ENCODE assay signal across 11 mouse cellular contexts in the genomic region with DNA sequence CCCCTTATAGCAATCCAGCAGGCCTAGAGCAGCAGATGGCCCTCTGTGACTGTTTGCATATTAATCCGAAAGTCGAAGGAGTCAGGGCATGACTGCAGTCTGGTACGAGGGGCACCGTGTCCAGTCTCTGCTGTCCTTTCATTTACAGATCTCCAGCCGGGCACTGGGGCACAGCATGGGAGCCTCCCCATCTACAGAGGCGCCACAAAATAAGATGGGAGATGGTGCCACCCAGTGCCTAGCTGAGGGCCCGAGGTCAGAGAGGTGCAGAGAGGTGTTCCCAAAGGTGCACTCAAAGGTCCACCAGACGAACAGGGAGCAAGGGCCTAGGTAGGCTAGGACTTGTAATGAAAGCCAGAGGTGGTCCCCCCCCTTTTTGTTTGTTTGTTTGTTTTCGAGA. TPM values are rescaled to one million over a fixed set of nuclear protein-coding genes. Genes with fewer than 3 reads are reported as not detected.
A peak's percentile ranks its signal among the peaks of the same experiment; 100 is the strongest.
DNase-seq lines count a peak whose midpoint lies in the region; ATAC-seq and TF ChIP-seq lines count a peak whose summit lies in the region.
"Had no signal": no experiment of that assay in that cellular context is flagged by ENCODE, and none has a peak within 500 bp of the region (broad histone marks: within the 10 kb centered on the region; RNA-seq: fewer than 3 reads in every experiment).

No protein-coding gene starts in this region.

- no peak for TF ChIP-seq EP300 in liver, embryonic 14.5 days (IDR thresholded peaks at IDR 0.05; ENCODE audit: low read depth)

- H3K36me3 ChIP-seq in lung, embryonic 15.5 days, result no peaks in the 10 kb centered on the region
- H3K36me3 ChIP-seq in liver, embryonic 14.5 days (replicated peaks; ENCODE audit: control insufficient read depth, insufficient read depth, low read depth), result peaks cover 16% of the 10 kb centered on the region

- DNase-seq in heart, adult 11 months, result peak; percentile 94
- DNase-seq in heart, postnatal 10 days, result no peak
- DNase-seq in lung, postnatal 36 days, result no peak
- DNase-seq in liver, embryonic 14.5 days (ENCODE audit: low read depth in 3 of 3, low spot score in 3 of 3), result no peak
- no peak for DNase-seq in adrenal gland, postnatal 10 days
- DNase-seq: cerebellum, postnatal 36 days had no signal

- 70% methylated on average over 9 of the region's 9 CpGs for WGBS in lung, embryonic 15.5 days
- 31% methylated on average over 9 of the region's 9 CpGs for WGBS in liver, embryonic 14.5 days (ENCODE audit: insufficient replicate concordance)

- intact Hi-C loops in heart, postnatal 10 days (cut with DNase I), result no loop called here

- no peaks in the 10 kb centered on the region for H3K27me3 ChIP-seq in lung, embryonic 15.5 days
- H3K27me3 ChIP-seq in liver, embryonic 14.5 days (ENCODE audit: control insufficient read depth, insufficient read depth, low read length), result no peaks in the 10 kb centered on the region

- H3K4me3 ChIP-seq in lung, embryonic 15.5 days, result no peak overlapping the region
- peak overlapping the region; percentile 96 for H3K4me3 ChIP-seq in brown adipose tissue, adult 24 weeks (ENCODE audit: insufficient read depth, low read depth, low read length)
- H3K4me3 ChIP-seq in liver, embryonic 14.5 days (ENCODE audit: insufficient read depth in 1 of 2, low read depth in 2 of 2, low read length in 2 of 2), result peak overlapping the region; percentile 84 to 96

- peak; percentile 31 for TF ChIP-seq CTCF in liver, embryonic 14.5 days (IDR thresholded peaks at IDR 0.05; ENCODE audit: low read depth)

- H3K4me1 ChIP-seq in lung, embryonic 15.5 days, result peaks cover 66% of the 10 kb centered on the region
- H3K4me1 ChIP-seq in brown adipose tissue, adult 24 weeks (ENCODE audit: control insufficient read depth, insufficient read depth, insufficient read length, low read length), result peaks cover 66% of the 10 kb centered on the region
- peaks cover 80 to 84% of the 10 kb centered on the region in 2 experiments for H3K4me1 ChIP-seq in liver, embryonic 14.5 days (replicated peaks; ENCODE audit: control insufficient read depth in 2 of 2, insufficient read depth in 2 of 2, low read length in 1 of 2)

- H3K27ac ChIP-seq in lung, embryonic 15.5 days, result peak overlapping the region; percentile 81
- peak overlapping the region; percentile 96 for H3K27ac ChIP-seq in brown adipose tissue, adult 24 weeks (replicated peaks; ENCODE audit: low read depth, low read length)
- peak overlapping the region; percentile 99 for H3K27ac ChIP-seq in liver, embryonic 14.5 days

- peak overlapping the region; percentile 32; the same call in 1 of the 2 replicates for H3K4me2 ChIP-seq in lung, embryonic 15.5 days
- peak overlapping the region; percentile 97 for H3K4me2 ChIP-seq in liver, embryonic 14.5 days (ENCODE audit: low read depth)

- no peak for ATAC-seq in lung, embryonic 15.5 days (ENCODE audit: borderline replicate concordance, extremely low read depth, low FRiP score, low TSS enrichment)
- ATAC-seq in liver, embryonic 14.5 days (ENCODE audit: insufficient read depth), result no peak
- no peak for ATAC-seq in CD4-positive, CD25-positive, alpha-beta regulatory T cell, adult 4 months

- no peaks in the 10 kb centered on the region for H3K9me3 ChIP-seq in lung, embryonic 15.5 days
- no peaks in the 10 kb centered on the region for H3K9me3 ChIP-seq in liver, embryonic 14.5 days (ENCODE audit: control insufficient read depth, low read length)

- H3K9ac ChIP-seq in lung, embryonic 15.5 days, result no peak overlapping the region
- H3K9ac ChIP-seq in liver, embryonic 14.5 days (replicated peaks), result peak overlapping the region; percentile 96

RNA-seq across cellular contexts. Expression of a gene that starts 5.7 kb away (rescaled TPM):
- 10 to 100 TPM; 33.7 to 37.2 TPM for total RNA-seq in heart, postnatal 10 days (2021)
- polyA plus RNA-seq in lung, embryonic 15.5 days (2015; fragmentation: Nextera tagmentation; extraction: Ambion mirVana), result 5.2 and 6.3 TPM in 2 replicates
- 18.1 and 19.7 TPM in 2 replicates for polyA plus RNA-seq in brown adipose tissue, adult 24 weeks (2012; ENCODE audit: insufficient read depth, insufficient read length, missing spikeins)
- polyA plus RNA-seq in liver, embryonic 14.5 days (2012; rRNA removed), result 14.6 and 14.7 TPM in 2 replicates
- 18.4 and 20.1 TPM in 2 replicates for polyA plus RNA-seq in liver, embryonic 14.5 days (2014; fragmentation: Nextera tagmentation; extraction: Ambion mirVana)
- 10 to 100 TPM in 1 of 2 experiments, 1 to 10 TPM in 1; 8.1 to 11.3 TPM for polyA plus RNA-seq in CD4-positive, CD25-positive, alpha-beta regulatory T cell, adult 4 months (2017; shearing (Covaris generic))
- 10 to 100 TPM; 12.0 to 13.2 TPM for total RNA-seq in adrenal gland, postnatal 10 days (2021)

RNA-seq across cellular contexts. Expression of a gene that starts 21.8 kb away (rescaled TPM):
- under 1 TPM; 0.74 to 0.93 TPM for total RNA-seq in heart, postnatal 10 days (2021)
- 0.86 and 1.0 TPM in 2 replicates for polyA plus RNA-seq in lung, embryonic 15.5 days (2015; fragmentation: Nextera tagmentation; extraction: Ambion mirVana)
- polyA plus RNA-seq in brown adipose tissue, adult 24 weeks (2012; ENCODE audit: insufficient read depth, insufficient read length, missing spikeins), result 1.3 TPM in 1 of 2 replicates, not detected in the other
- polyA plus RNA-seq in liver, embryonic 14.5 days (2012; rRNA removed), result 0.93 and 1.1 TPM in 2 replicates
- 1.0 and 1.3 TPM in 2 replicates for polyA plus RNA-seq in liver, embryonic 14.5 days (2014; fragmentation: Nextera tagmentation; extraction: Ambion mirVana)
- polyA plus RNA-seq in CD4-positive, CD25-positive, alpha-beta regulatory T cell, adult 4 months (2017; shearing (Covaris generic)), result not detected
- total RNA-seq in adrenal gland, postnatal 10 days (2021), result under 1 TPM; 0.81 to 0.91 TPM

RNA-seq across cellular contexts. Expression of a gene that starts 30.8 kb away (rescaled TPM):
- not detected for total RNA-seq in heart, postnatal 10 days (2021)
- 0.10 TPM in 1 of 2 replicates, not detected in the other for polyA plus RNA-seq in lung, embryonic 15.5 days (2015; fragmentation: Nextera tagmentation; extraction: Ambion mirVana)
- not detected in 2 replicates for polyA plus RNA-seq in brown adipose tissue, adult 24 weeks (2012; ENCODE audit: insufficient read depth, insufficient read length, missing spikeins)
- polyA plus RNA-seq in liver, embryonic 14.5 days (2012; rRNA removed), result 0.03 and 0.05 TPM in 2 replicates
- not detected in 2 replicates for polyA plus RNA-seq in liver, embryonic 14.5 days (2014; fragmentation: Nextera tagmentation; extraction: Ambion mirVana)
- not detected for polyA plus RNA-seq in CD4-positive, CD25-positive, alpha-beta regulatory T cell, adult 4 months (2017; shearing (Covaris generic))
- total RNA-seq in adrenal gland, postnatal 10 days (2021), result not detected
- total RNA-seq: monocyte, adult 5-6 weeks had no signal
- polyA plus RNA-seq: C2C12 had no signal

RNA-seq across cellular contexts. Expression of a gene that starts 32.0 kb away (rescaled TPM):
- 10 to 100 TPM; 88.8 to 96.4 TPM for total RNA-seq in heart, postnatal 10 days (2021)
- 89.6 and 92.9 TPM in 2 replicates for polyA plus RNA-seq in lung, embryonic 15.5 days (2015; fragmentation: Nextera tagmentation; extraction: Ambion mirVana)
- polyA plus RNA-seq in brown adipose tissue, adult 24 weeks (2012; ENCODE audit: insufficient read depth, insufficient read length, missing spikeins), result 250 and 278 TPM in 2 replicates
- 22.6 and 23.3 TPM in 2 replicates for polyA plus RNA-seq in liver, embryonic 14.5 days (2012; rRNA removed)
- 61.4 and 62.3 TPM in 2 replicates for polyA plus RNA-seq in liver, embryonic 14.5 days (2014; fragmentation: Nextera tagmentation; extraction: Ambion mirVana)
- 10 to 100 TPM; 49.9 to 52.2 TPM for polyA plus RNA-seq in CD4-positive, CD25-positive, alpha-beta regulatory T cell, adult 4 months (2017; shearing (Covaris generic))
- total RNA-seq in adrenal gland, postnatal 10 days (2021), result 10 to 100 TPM; 81.5 to 84.7 TPM

RNA-seq across cellular contexts. Expression of a gene that starts 39.7 kb away (rescaled TPM):
- 1 to 10 TPM; 2.5 to 2.6 TPM for total RNA-seq in heart, postnatal 10 days (2021)
- 6.1 and 6.6 TPM in 2 replicates for polyA plus RNA-seq in lung, embryonic 15.5 days (2015; fragmentation: Nextera tagmentation; extraction: Ambion mirVana)
- 1.8 TPM in 1 of 2 replicates, not detected in the other for polyA plus RNA-seq in brown adipose tissue, adult 24 weeks (2012; ENCODE audit: insufficient read depth, insufficient read length, missing spikeins)
- 0.06 and 0.07 TPM in 2 replicates for polyA plus RNA-seq in liver, embryonic 14.5 days (2012; rRNA removed)
- 0.20 TPM in 1 of 2 replicates, not detected in the other for polyA plus RNA-seq in liver, embryonic 14.5 days (2014; fragmentation: Nextera tagmentation; extraction: Ambion mirVana)
- polyA plus RNA-seq in CD4-positive, CD25-positive, alpha-beta regulatory T cell, adult 4 months (2017; shearing (Covaris generic)), result not detected
- total RNA-seq in adrenal gland, postnatal 10 days (2021), result 1 to 10 TPM; 4.1 to 5.6 TPM
